Mouse (Mus musculus) testis, adult 2 months (tissue): ENCODE measurements at regions not wholly inside any gene's neighbourhood (a gene's known extent, or its start where the extent isn't known, plus 50 kb on each side); places are given as distances from the start of the nearest gene placed in this dataset.

Source experiments
- CTCF ChIP-seq: fragments of 200-500 bp; IDR thresholded peaks from 2 replicates; pipeline ENCODE4 v1.5.1; 2012; ENCODE audit warnings: low read depth, mild to moderate bottlenecking, inconsistent platforms, low read length, moderate library complexity; ENCODE audit not compliant: control insufficient read depth, insufficient read depth, insufficient replicate concordance
- POLR2A ChIP-seq: fragments of 200-500 bp; IDR thresholded peaks from 2 replicates; pipeline ENCODE4 v1.6.1; 2012; ENCODE audit warnings: low read depth, mild to moderate bottlenecking, inconsistent platforms, low read length, moderate library complexity; ENCODE audit not compliant: control insufficient read depth

DNA sequence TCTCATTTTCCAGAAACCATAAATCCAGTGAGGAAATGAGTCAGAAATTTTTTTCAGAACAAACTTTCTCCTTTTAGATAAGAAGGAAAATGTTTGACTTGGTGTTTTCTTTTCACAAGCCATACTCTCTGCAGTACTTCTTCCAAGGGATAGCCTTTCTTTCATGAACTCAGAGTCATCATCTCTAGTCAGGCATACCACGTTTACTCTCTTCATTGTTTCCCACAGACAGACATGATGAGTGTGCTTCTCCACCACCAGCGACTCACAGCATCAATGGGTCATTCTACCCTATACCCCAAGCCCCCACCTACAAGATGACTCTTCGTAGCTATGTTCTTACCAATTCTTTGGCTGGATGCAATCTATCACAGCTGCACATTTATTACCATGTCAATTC, 97.1 kb upstream of the Zpld1 start:
- TF ChIP-seq CTCF: no peak
- TF ChIP-seq POLR2A: no peak
